Mouse (Mus musculus): ENCODE results near the gene Osbpl8.

- no peak for TF ChIP-seq GATA1 (IDR thresholded peaks at IDR 0.05; ENCODE audit: borderline replicate concordance, low read length)
- no peak for TF ChIP-seq FLI1 (IDR thresholded peaks at IDR 0.05; ENCODE audit: low read length)
These were observed 85.6 kb downstream of the Osbpl8 start for GRCm38 (mm10) chr10:111250192-111250591.
